Mouse (Mus musculus): ENCODE measurements at regions not wholly inside any gene's neighbourhood (a gene's known extent, or its start where the extent isn't known, plus 50 kb on each side); places are given as distances from the start of the nearest gene placed in this dataset.

- H3K4me1 ChIP-seq (replicated peaks; ENCODE audit: control insufficient read depth, insufficient read depth) = no peaks in the 10 kb centered on the region
- 87% methylated on average over 2 of the region's 2 CpGs for WGBS
- no peak for TF ChIP-seq CTCF (IDR thresholded peaks at IDR 0.05; ENCODE audit: low read depth)
- TF ChIP-seq EP300 (optimal IDR thresholded peaks at IDR 0.05) = no peak
Measured at GRCm38 (mm10) chr15:59262380-59262779, 373.3 kb downstream of the Gm49356 start.

GRCm38 (mm10) chr15:59263433-59264328 is 374.6 kb downstream of the Gm49356 start:
- Histone ChIP-seq H3K4me3 (ENCODE audit: low read depth, low read length) (no peak overlapping the region), H3K9ac (ENCODE audit: low read length) (no peak overlapping the region), H3K27me3 (ENCODE audit: control insufficient read depth, insufficient read depth, low read length) (no peaks in the 10 kb centered on the region), H3K27ac (replicated peaks) (peak overlapping the region; percentile 30; the same call in 1 of the 2 replicates), H3K9me3 (ENCODE audit: control insufficient read depth, low read length) (no peaks in the 10 kb centered on the region), H3K36me3 (ENCODE audit: control insufficient read depth, insufficient read depth, low read length) (no peaks in the 10 kb centered on the region), H3K4me2 (replicated peaks; ENCODE audit: low read depth) (no peak overlapping the region; the same call in 1 of the 2 replicates), H3K4me1 (replicated peaks; ENCODE audit: control insufficient read depth, insufficient read depth) (no peaks in the 10 kb centered on the region)
- TF ChIP-seq EP300 (optimal IDR thresholded peaks at IDR 0.05) (no peak), CTCF (IDR thresholded peaks at IDR 0.05; ENCODE audit: low read depth) (peak; percentile 57)
- WGBS = 42% methylated on average over 13 of the region's 13 CpGs
- DNase-seq (ENCODE audit: low spot score) = peak; percentile 43
- peak; percentile 61; the same call in 1 of the 2 replicates for ATAC-seq (ENCODE audit: low FRiP score, low TSS enrichment)

More at GRCm38 (mm10) chr15:59262380-59262779, 373.3 kb downstream of the Gm49356 start:
- Histone ChIP-seq H3K9me3 (ENCODE audit: control insufficient read depth, low read length) (no peaks in the 10 kb centered on the region), H3K4me2 (replicated peaks; ENCODE audit: low read depth) (no peak overlapping the region), H3K36me3 (ENCODE audit: control insufficient read depth, insufficient read depth, low read length) (no peaks in the 10 kb centered on the region), H3K27ac (replicated peaks) (no peak overlapping the region), H3K27me3 (ENCODE audit: control insufficient read depth, insufficient read depth, low read length) (no peaks in the 10 kb centered on the region), H3K4me3 (ENCODE audit: low read depth, low read length) (no peak overlapping the region), H3K9ac (ENCODE audit: low read length) (no peak overlapping the region)
- ATAC-seq (ENCODE audit: low FRiP score, low TSS enrichment) (no peak), DNase-seq (ENCODE audit: low spot score) (no peak)
